Mouse (Mus musculus) retina, embryonic 14.5 days (tissue): ENCODE data around the gene Spata1.

ENCODE experiments used
- DNase-seq: peaks from one replicate; pipeline ENCODE4 v3.0.0-alpha.2; 2015; ENCODE audit warnings: low spot score

Spata1 gene

GRCm38 (mm10) chr3:146499431-146500002 lies at the start of gene Spata1, which contains the start of gene Gng5:
Gene Spata1 (minus strand): TSS chr3:146499753.
Gene Gng5 (plus strand): TSS chr3:146499807.
- DNase-seq: peak; percentile 84

GRCm38 (mm10) chr3:146543632-146544031 lies 44.1 kb upstream of the Spata1 start:
- DNase-seq: no peak

DNA sequence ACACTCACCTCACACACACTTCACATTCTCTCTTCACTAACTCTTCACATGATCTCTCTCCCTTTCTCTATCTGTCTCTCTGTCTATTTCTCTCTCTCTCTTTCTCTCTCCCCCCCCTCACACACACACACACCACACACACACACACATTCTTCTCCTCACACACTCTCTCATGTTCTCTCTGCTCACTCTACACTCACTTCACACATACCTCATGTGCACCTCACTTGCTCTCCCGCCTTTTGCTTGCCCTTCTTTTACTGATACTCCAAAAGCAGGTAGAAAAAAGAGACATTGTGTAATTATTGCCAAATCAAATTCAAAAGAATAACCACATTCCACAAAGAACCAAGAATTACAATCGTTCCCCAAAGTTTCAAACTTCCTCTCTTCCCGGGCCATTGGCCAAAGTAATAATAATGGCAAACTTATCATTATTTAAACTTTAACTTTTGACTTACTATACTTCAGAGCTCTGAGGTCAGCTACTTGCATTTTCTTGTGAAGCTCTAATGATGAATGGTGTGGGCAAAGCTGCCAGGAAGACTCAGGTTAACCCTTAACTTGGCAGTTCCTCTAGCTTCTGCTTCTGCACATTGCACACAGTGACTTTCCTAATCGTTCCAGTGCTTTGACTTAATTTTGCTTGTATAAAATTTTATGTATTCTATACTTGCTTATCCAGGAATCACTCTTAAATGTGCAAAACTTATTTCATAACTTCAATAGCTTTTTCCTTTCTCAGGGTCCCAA lies 41.1 kb upstream of the Spata1 start:
- no peak for DNase-seq

DNA sequence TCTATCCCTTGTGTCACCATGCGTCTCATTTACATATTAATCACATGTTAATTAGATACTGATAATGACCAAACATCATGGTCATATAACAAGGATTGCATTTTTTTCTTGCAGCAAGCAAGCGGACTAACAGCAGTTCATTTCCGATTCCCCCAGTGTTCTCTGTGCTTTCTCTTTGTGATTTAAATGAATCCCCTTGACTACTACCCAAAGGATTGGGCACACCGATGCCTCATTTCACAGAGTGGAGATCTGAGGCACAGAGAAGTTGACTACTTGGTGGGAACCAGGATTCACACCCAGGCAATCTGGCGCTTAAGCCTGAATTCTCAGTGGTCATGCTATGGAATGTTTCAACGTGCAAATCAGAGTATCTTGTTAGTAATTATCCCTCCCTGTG lies 35.4 kb upstream of the Spata1 start:
- DNase-seq: no peak

DNA sequence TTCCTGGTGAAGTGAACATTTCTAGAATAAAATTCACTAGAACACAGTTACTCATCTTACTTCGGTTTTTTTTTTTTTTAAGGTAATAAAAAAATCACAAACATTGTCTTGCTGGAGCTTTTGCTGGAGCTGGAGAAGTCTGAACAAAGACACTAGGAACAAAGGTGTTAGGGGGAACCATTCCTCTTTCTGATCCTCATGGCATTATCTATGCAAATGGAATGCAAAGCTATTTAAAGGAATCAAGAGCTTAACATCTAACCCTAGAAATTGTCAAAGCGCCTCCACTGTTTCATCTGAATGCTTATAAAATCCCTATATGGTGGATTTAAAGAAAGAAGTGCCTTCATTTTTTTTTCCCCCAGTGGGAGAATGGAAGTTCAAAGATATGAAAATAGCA lies 28.8 kb upstream of the Spata1 start:
- no peak for DNase-seq

DNA sequence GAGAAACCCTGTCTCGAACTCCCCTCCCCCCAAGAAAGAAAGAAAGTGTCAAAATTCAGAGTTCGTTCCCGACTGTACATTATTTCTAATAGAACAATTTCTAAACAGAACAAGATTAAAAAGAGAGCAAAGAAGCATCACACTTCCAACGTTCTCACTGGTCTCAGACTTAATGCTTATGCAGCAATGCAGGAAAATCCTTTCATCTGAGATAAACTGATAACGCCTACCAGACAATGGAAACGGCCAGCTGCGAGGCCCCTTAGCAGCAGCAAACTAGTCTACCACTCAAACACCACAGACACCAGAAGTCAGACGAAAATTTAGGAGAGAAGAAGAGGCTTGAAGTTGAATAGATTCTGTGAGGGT lies 22.1 kb upstream of the Spata1 start:
- no peak for DNase-seq

- DNase-seq: peak; percentile 92
These were observed 21.5 kb upstream of the Spata1 start, which contains the start of gene Rpf1 for GRCm38 (mm10) chr3:146520798-146521651. Gene Rpf1 (minus strand): TSS chr3:146521429.

- no peak for DNase-seq
These were observed 20.8 kb upstream of the Spata1 start for GRCm38 (mm10) chr3:146520226-146520797.

GRCm38 (mm10) chr3:146506711-146507110 lies 7.2 kb upstream of the Spata1 start:
- DNase-seq: no peak

- DNase-seq: no peak
These were observed 2.1 kb upstream of the Spata1 start for GRCm38 (mm10) chr3:146501601-146502123.

DNA sequence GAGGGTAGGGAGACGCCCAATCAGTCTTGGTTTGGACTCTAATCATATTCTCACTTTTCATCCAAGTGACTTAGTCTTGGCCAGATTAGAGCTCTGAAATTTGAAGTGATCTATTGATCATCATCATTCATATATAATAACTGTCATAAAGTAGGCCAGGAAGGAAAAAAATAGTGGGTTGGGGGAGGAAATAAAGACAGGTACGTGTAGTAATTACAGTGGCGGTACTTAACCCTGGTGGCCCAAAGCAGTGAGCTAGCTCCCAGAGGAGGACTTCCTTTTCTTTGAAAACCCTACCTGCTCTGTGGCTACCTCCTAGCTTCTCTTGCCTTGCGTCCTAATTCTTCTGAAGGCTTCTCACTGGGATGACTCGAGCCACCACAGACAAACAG lies 1.3 kb upstream of the Spata1 start:
- no peak for DNase-seq

GRCm38 (mm10) chr3:146500003-146500809 lies 653 bp upstream of the Spata1 start:
- peak; percentile 70 for DNase-seq

DNA sequence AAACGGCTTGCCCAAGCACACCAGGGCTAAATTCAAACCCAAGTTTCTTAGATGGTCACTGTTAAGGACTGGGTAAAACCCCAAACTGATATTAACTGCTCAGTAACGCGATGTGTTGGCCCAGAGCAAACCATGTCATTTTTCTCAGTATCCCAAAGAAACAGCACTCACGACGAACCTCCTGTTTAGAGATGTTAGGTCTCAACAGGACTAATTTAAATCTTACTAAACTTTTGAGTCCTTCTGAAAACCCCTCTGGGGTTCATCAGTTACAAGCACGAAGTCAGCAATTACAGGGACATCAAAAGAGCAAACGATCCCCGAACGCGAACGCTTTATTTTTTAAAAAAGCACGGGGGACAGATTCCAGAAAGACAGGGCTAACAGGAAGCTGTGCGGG lies 564 bp downstream of the Spata1 start:
- no peak for DNase-seq

GRCm38 (mm10) chr3:146494941-146495340 lies 4.6 kb downstream of the Spata1 start:
- peak; percentile 50 for DNase-seq

GRCm38 (mm10) chr3:146486464-146486863 lies 13.1 kb downstream of the Spata1 start:
- DNase-seq: no peak

DNA sequence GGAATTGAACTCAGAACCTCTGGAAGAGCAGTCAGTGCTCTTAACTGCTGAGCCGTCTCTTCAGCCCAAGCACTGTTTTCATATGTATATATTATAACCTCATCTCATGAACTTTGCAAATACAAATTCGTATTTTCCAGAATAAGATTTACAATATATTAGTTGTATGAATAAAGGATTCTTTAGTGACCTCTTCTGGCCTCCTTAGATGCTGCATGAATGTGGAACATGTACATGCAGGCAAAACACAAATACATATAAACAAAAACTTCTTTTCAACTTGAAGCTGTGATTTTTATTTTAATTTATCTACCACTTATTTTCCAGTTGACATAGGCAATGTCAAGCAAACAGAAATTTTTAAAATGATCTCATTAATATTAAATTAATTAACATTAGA lies 17.5 kb downstream of the Spata1 start:
- DNase-seq: no peak

- no peak for DNase-seq
These were observed 25.1 kb downstream of the Spata1 start for GRCm38 (mm10) chr3:146474428-146474827.

DNA sequence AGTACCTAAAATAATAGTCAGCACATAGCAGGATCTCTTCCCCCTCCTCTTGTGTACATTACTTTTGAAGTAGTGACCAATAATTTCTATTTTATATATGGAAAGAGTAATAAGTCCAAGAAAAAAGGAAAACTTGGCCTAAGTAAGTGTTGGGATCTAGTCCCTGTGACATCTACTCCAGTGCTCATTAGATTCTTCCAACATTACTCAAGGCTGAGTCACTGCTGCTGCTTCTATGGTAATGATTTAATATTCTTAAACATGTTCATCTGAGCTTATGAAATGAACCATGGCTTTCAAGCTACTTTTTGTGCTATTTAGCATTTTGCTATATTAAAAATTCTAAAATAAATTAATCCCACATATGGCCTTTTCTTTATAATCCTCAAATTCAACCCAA lies 25.8 kb downstream of the Spata1 start:
- no peak for DNase-seq

GRCm38 (mm10) chr3:146472657-146473056 lies 26.9 kb downstream of the Spata1 start:
- DNase-seq: no peak

- no peak for DNase-seq
These were observed 30.3 kb downstream of the Spata1 start for GRCm38 (mm10) chr3:146469226-146469625.

DNA sequence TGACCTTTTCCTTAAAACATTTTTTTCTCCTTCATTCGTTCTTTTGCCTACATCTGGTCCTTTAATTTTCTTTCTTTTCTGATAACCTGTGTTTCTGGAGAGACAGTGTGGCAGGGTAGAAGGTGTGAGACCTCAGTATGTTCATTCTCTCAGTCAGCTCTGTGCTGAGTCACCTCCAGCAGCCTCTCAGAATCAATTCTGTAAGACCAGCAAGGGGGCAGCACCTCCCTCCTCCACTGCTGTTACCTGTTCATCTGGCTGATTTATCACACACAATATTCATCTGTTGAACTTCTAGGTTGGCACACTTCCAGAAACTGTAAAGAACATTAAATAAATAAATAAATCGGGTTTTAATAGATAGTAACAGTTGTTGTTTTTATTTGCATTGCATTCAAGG lies 36.6 kb downstream of the Spata1 start:
- DNase-seq: no peak
